Mouse (Mus musculus) erythroblast, embryonic 14.5 days (primary cell): Measurements from ENCODE around the gene Gng2.

Experiments used
- GATA1 ChIP-seq: IDR thresholded peaks from 2 replicates; pipeline ENCODE4 v1.6.1; 2012; ENCODE audit warnings: low read length, inconsistent platforms, mixed read lengths
- TAL1 ChIP-seq: IDR thresholded peaks from 3 replicates; pipeline ENCODE4 v1.6.1; 2012; ENCODE audit warnings: low read length, inconsistent platforms, mixed read lengths

- no peak for TF ChIP-seq TAL1
- no peak for TF ChIP-seq GATA1
Observed at GRCm38 (mm10) chr14:19905615-19906014, 71.8 kb downstream of the Gng2 start.
